Mouse (Mus musculus) kidney, postnatal 0 days (tissue): Measurements from ENCODE around the gene 2510039O18Rik. TPM values are rescaled to one million over a fixed set of nuclear protein-coding genes. Genes with fewer than 3 reads are reported as not detected.
A peak's percentile ranks its signal among the peaks of the same experiment; 100 is the strongest.

ENCODE experiments used
- ATAC-seq: fragments of 200-750 bp; cut with Nextera tagmentation; replicated peaks from 2 replicates; pipeline ENCODE4 v1.8.0; 2017; ENCODE audit warnings: low read depth, moderate number of reproducible peaks, moderate TSS enrichment, moderate library complexity; ENCODE audit not compliant: low FRiP score
- DNase-seq: peaks from one replicate; pipeline ENCODE4 v3.0.0-alpha.2; 2016; ENCODE audit warnings: low spot score
- H3K27ac ChIP-seq: fragments of 300-500 bp; sonication (generic); 2 replicates; pipeline ENCODE4 v1.5.1; 2014; ENCODE audit warnings: mild to moderate bottlenecking
- H3K27me3 ChIP-seq: fragments of 300-500 bp; sonication (generic); 2 replicates; pipeline ENCODE4 v1.6.1; 2014; ENCODE audit warnings: low read length, mixed read lengths; ENCODE audit not compliant: insufficient read depth
- H3K36me3 ChIP-seq: fragments of 300-500 bp; sonication (generic); 2 replicates; pipeline ENCODE4 v1.6.1; 2014; ENCODE audit warnings: low read length, mixed read lengths; ENCODE audit not compliant: insufficient read depth
- H3K4me1 ChIP-seq: fragments of 300-500 bp; sonication (generic); replicated peaks from 2 replicates; pipeline ENCODE4 v1.6.1; 2014; ENCODE audit warnings: antibody characterized with exemption, low read length, mixed read lengths; ENCODE audit not compliant: insufficient read depth
- H3K4me2 ChIP-seq: fragments of 300-500 bp; sonication (generic); 2 replicates; pipeline ENCODE4 v1.6.1; 2014; ENCODE audit warnings: mild to moderate bottlenecking, low read length, moderate library complexity, mixed read lengths
- H3K4me3 ChIP-seq: fragments of 300-500 bp; sonication (generic); replicated peaks from 2 replicates; pipeline ENCODE4 v1.5.1; 2014; ENCODE audit warnings: low read depth, low read length
- H3K9ac ChIP-seq: fragments of 300-500 bp; sonication (generic); 2 replicates; pipeline ENCODE4 v1.6.1; 2014; ENCODE audit warnings: low read depth, low read length
- H3K9me3 ChIP-seq: fragments of 300-500 bp; sonication (generic); replicated peaks from 2 replicates; pipeline ENCODE4 v1.6.1; 2016; ENCODE audit warnings: low read length, inconsistent platforms, mixed read lengths
- CTCF ChIP-seq: IDR thresholded peaks from 2 replicates; pipeline ENCODE4 v1.5.1; 2016; ENCODE audit warnings: antibody characterized with exemption, low read depth, mild to moderate bottlenecking, moderate library complexity
- WGBS: fragments of 180-500 bp; shearing (Covaris S2); extraction: QIAGEN DNeasy Blood & Tissue Kit; methylation state at CpG from one replicate; pipeline ENCODE4 v1.1.7; 2014; 5-methylcytosine and 5-hydroxymethylcytosine counted together
- polyA plus RNA-seq: library from polyadenylated mRNA; unstranded; fragments of >200 nt; fragmentation: Nextera tagmentation; extraction: Ambion mirVana; gene quantifications from 2 replicates; pipeline ENCODE4 v1.2.1, GENCODE M21; 2015

2510039O18Rik gene
- 17.0 and 21.1 TPM in 2 replicates for polyA plus RNA-seq

DNA sequence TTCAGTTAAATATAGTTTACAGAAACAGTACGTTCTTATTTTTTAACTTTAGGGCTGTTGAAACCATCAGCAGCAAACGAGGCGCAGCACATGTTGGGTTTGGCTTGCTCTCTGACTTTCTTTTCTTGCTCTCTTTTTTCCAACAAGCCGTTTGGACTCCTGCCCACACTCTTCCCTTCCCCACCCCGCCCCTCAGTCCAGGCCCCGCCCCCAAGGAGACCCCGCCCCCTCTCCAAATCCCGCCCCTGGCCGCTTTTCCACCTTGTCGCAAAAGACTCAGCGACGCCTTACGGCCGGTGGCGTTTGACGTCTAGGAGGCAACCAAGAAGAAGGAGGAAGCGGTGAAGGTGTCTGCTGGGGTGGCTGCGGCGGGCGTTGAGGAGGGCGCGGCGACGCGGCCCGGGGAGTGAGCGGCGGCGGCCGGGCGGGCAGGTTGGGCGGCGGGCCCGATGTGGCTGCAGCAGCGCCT lies at the start of gene 2510039O18Rik:
Gene 2510039O18Rik, plus strand, starts transcription at position 320 of the 469 bp plus-strand sequence.
- peak; percentile 66 for ATAC-seq
- peak within 1 kb of the TSS; percentile 74 for H3K4me3 ChIP-seq
- no peak for TF ChIP-seq CTCF
- under 1% methylated on average over 35 of the region's 35 CpGs for WGBS
- H3K4me1 ChIP-seq: peaks cover 30% of the 10 kb centered on the region
- peak within 1 kb of the TSS; percentile 95 for H3K4me2 ChIP-seq
- H3K36me3 ChIP-seq: peaks cover 11% of the 10 kb centered on the region; the same call in 1 of the 2 replicates
- H3K9me3 ChIP-seq: no peaks in the 10 kb centered on the region
- peak; percentile 94 for DNase-seq
- peak within 1 kb of the TSS; percentile 73 for H3K9ac ChIP-seq
- no peaks in the 10 kb centered on the region for H3K27me3 ChIP-seq
- H3K27ac ChIP-seq: peak within 1 kb of the TSS; percentile 81

DNA sequence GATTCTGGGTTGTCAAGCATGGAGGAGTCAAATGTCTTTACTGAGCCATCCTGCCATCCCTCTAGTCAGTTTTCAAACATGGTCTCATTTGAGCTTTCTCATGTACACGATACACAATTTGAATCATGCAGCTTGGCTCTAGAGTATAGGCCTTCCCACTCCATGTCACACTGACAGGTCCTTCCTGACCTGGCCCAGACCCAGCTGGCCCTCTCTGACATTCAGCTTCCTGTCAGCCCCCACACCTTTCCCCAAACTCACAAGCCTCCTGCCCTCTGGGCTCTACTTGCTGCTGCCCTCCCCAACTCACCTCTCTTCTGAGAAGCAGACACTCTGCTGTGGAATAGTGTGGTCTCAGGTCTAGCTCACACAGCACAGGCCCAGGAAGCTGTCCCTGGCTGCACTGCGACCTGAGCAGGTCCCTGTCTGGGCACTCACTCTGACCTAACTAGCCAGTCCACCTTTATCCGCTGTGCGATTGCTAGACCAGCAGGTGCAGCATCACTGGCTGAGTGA lies 44.8 kb upstream of the 2510039O18Rik start:
- Histone ChIP-seq H3K9me3 (no peaks in the 10 kb centered on the region), H3K36me3 (peaks cover 40% of the 10 kb centered on the region; the same call in 1 of the 2 replicates), H3K27ac (no peak overlapping the region), H3K4me2 (no peak overlapping the region), H3K9ac (no peak overlapping the region), H3K4me3 (no peak overlapping the region), H3K27me3 (no peaks in the 10 kb centered on the region), H3K4me1 (no peaks in the 10 kb centered on the region)
- DNase-seq (no peak), ATAC-seq (no peak)
- 82% methylated on average over 4 of the region's 4 CpGs for WGBS
- TF ChIP-seq CTCF: no peak

DNA sequence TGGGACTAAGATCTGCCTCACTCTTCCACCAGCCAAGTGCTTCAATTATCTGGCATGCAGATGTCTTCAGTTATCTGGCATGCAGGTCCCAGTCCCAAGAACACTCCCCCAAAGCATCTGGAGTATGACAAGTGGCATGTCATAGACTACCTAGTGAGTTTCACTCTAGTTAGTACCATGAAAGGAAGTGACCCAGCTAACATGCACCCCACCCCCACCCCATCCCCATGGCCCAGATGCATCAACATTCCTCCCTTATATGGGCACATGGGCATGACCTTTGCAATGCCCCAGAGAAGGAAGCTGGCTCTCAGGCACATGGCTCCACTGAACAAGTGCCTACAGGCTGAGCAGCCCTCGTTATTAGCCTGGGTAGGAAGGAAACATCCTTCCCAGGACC lies 44.3 kb upstream of the 2510039O18Rik start:
- H3K27ac ChIP-seq: no peak overlapping the region
- H3K9ac ChIP-seq: no peak overlapping the region
- no peaks in the 10 kb centered on the region for H3K9me3 ChIP-seq
- TF ChIP-seq CTCF: no peak
- ATAC-seq: no peak
- no peak overlapping the region for H3K4me2 ChIP-seq
- DNase-seq: no peak
- no peak overlapping the region for H3K4me3 ChIP-seq
- H3K36me3 ChIP-seq: peaks cover 36% of the 10 kb centered on the region; the same call in 1 of the 2 replicates
- WGBS: 50% methylated on average over 1 of the region's 1 CpGs
- no peaks in the 10 kb centered on the region for H3K27me3 ChIP-seq
- no peaks in the 10 kb centered on the region for H3K4me1 ChIP-seq

DNA sequence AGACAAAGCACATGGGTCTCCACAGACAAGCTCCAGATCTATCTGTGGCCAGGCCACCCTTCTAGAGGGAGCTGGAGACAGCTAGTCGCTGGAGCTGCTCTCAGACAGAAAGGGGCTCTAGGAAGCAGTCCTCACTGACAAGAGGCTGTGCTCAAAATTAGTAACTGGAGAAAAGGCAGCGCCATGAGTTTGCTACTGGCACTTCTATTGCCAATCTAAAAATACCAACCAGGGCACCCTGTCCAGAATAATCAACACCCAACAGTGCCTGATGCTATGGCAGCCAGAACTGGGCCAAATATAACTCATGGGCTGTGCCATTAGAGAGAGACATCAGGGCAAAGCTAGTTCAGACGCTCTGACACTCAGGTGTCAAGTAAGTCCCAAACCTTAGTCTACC lies 43.3 kb upstream of the 2510039O18Rik start:
- Histone ChIP-seq H3K4me1 (no peaks in the 10 kb centered on the region), H3K4me3 (no peak overlapping the region), H3K36me3 (peaks cover 35% of the 10 kb centered on the region; the same call in 1 of the 2 replicates), H3K27me3 (no peaks in the 10 kb centered on the region), H3K27ac (no peak overlapping the region), H3K9me3 (no peaks in the 10 kb centered on the region), H3K4me2 (no peak overlapping the region), H3K9ac (no peak overlapping the region)
- 91% methylated on average over 3 of the region's 3 CpGs for WGBS
- no peak for TF ChIP-seq CTCF
- DNase-seq: no peak
- ATAC-seq: no peak

DNA sequence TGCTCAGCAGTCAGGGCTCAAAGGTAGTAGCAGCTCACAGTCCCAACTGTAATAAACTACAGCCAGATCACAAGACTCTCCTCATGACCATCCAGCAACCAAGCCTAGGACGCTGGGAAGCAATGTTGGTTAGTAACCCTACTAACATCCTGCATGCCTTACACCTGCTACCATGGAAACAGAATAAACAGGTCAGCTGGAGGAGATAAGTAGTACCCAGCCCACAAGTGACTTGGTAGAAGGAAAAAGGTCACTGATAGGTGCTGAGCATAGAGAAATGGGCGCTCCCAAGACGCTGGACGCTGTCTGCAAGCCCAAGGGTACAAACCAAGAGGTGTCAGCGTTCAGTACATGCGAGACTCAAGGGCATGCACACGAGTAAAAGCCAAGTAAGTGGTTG lies 40.2 kb upstream of the 2510039O18Rik start:
- Histone ChIP-seq H3K27me3 (no peaks in the 10 kb centered on the region), H3K4me1 (no peaks in the 10 kb centered on the region), H3K4me3 (no peak overlapping the region), H3K27ac (no peak overlapping the region), H3K9ac (no peak overlapping the region), H3K9me3 (no peaks in the 10 kb centered on the region), H3K36me3 (peaks cover 31% of the 10 kb centered on the region; the same call in 1 of the 2 replicates), H3K4me2 (no peak overlapping the region)
- DNase-seq: no peak
- WGBS: 92% methylated on average over 7 of the region's 7 CpGs
- ATAC-seq: no peak
- TF ChIP-seq CTCF: no peak

DNA sequence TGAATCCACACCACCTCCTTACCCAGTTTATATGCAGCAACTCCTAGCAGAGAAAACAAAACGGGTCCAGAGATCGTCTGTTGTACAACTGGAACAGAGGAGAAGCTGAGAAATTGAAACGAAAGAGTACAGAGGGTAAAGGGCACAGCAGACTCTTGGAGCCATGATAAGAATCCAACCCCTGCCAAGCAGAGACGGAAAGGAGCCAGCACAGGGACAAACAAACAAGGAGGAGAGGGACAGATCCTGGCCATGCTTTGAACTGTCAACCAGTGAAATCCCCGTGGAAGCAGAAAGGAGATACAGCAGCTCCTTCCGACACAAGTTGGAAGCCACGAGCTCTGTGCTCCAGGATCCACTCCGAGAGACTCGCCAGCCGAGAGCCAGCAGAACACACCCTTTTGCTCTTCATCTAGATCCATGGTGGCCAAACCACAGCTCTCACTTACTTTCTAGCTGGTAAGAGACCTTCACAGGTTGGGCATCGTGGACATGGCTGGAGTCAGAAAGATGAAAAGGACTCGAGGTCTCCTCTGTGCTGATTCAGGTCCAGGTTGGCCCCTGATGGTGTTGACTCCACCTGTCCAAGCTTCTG lies 37.7 kb upstream of the 2510039O18Rik start:
- 91% methylated on average over 12 of the region's 12 CpGs for WGBS
- Histone ChIP-seq H3K9ac (no peak overlapping the region; the same call in 1 of the 2 replicates), H3K4me3 (no peak overlapping the region), H3K4me1 (no peaks in the 10 kb centered on the region), H3K4me2 (0 out of 2 replicates have a peak overlapping the region, but pooled peaks have one; percentile 65), H3K36me3 (peaks cover 14% of the 10 kb centered on the region; the same call in 1 of the 2 replicates), H3K9me3 (no peaks in the 10 kb centered on the region), H3K27ac (no peak overlapping the region), H3K27me3 (no peaks in the 10 kb centered on the region)
- ATAC-seq (no peak), DNase-seq (no peak)
- TF ChIP-seq CTCF: no peak
